Comparison of ENCODE assay signal across 9 mouse cellular contexts in the genomic region with DNA sequence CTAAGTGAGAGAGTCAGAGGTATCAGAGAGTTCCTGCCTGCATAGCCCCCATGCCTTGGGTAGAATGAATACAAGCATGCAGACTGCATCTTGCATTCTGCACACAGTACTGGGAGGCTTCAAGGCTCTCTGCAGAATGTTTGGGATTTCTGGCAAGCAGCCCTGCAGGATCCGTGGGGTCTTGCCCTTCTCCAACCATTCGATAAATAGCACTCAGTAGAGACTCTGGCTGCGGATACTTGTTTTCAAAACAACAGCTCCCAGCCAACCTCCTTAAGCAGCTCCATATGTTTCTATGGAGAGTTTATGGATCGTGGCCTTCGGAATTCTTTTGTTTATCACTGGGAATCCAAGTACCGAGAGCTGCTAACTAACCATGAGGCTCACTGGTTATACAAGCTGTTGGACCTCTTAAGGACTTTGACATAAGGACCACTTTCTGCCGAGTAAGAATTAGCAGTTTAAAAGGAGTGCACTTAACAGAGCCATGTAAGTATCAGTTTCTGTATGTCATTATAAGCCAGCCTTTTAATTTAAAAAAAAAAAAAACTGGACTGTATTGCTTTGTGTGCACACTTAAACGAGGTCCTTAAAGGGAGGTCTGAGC.
DNase-seq lines count a peak whose midpoint lies in the region; ATAC-seq lines count a peak whose summit lies in the region.
"Had no signal": no experiment of that assay in that cellular context is flagged by ENCODE, and none has a peak within 500 bp of the region (broad histone marks: within the 10 kb centered on the region; RNA-seq: fewer than 3 reads in every experiment).

No protein-coding gene starts in this region.

- H3K27ac ChIP-seq in hindbrain, embryonic 10.5 days = no peak overlapping the region
- no peak overlapping the region for H3K27ac ChIP-seq in hindbrain, embryonic 12.5 days

- no peak overlapping the region for H3K9ac ChIP-seq in hindbrain, embryonic 12.5 days

- 0 out of 2 replicates have a peak, but pooled peaks cover 3% of the 10 kb centered on the region for H3K9me3 ChIP-seq in hindbrain, embryonic 10.5 days
- H3K9me3 ChIP-seq in hindbrain, embryonic 12.5 days (replicated peaks) = no peaks in the 10 kb centered on the region; the same call in 1 of the 2 replicates

- WGBS in hindbrain, embryonic 10.5 days = 50% methylated on average over 8 of the region's 8 CpGs
- 60% methylated on average over 8 of the region's 8 CpGs for WGBS in hindbrain, embryonic 12.5 days

- H3K4me1 ChIP-seq in hindbrain, embryonic 10.5 days (replicated peaks) = peaks cover 13% of the 10 kb centered on the region; the same call in 1 of the 2 replicates
- H3K4me1 ChIP-seq in hindbrain, embryonic 12.5 days = peaks cover 10% of the 10 kb centered on the region; the same call in 1 of the 2 replicates

- H3K4me3 ChIP-seq in hindbrain, embryonic 10.5 days = no peak overlapping the region
- no peak overlapping the region for H3K4me3 ChIP-seq in hindbrain, embryonic 12.5 days

- no peak overlapping the region for H3K4me2 ChIP-seq in hindbrain, embryonic 12.5 days (replicated peaks)

- H3K27me3 ChIP-seq in hindbrain, embryonic 10.5 days (ENCODE audit: insufficient read depth, poor library complexity, severe bottlenecking) = no peaks in the 10 kb centered on the region
- H3K27me3 ChIP-seq in hindbrain, embryonic 12.5 days = no peaks in the 10 kb centered on the region

- DNase-seq in hindbrain, embryonic 10.5 days (ENCODE audit: low spot score) = peak; percentile 15
- peak; percentile 7 for DNase-seq in embryo, embryonic 9.5 days (ENCODE audit: extremely low spot score)
- peak; percentile 16 for DNase-seq in hindlimb bud, embryonic 11.5 days (ENCODE audit: extremely low spot score, low read depth, low spot score)
- peak; percentile 7 for DNase-seq in lung, postnatal 36 days
- no peak for DNase-seq in spleen, postnatal 14 days (ENCODE audit: low spot score in 2 of 2)
- no peak for DNase-seq in frontal cortex, postnatal 14 days (ENCODE audit: low spot score in 2 of 2)
- no peak for DNase-seq in cerebellum, postnatal 4 days (ENCODE audit: low spot score in 2 of 2)
- DNase-seq: liver had no signal

- no peak for ATAC-seq in hindbrain, embryonic 12.5 days (ENCODE audit: low FRiP score)

- no peaks in the 10 kb centered on the region for H3K36me3 ChIP-seq in hindbrain, embryonic 10.5 days
- no peaks in the 10 kb centered on the region for H3K36me3 ChIP-seq in hindbrain, embryonic 12.5 days

Comparison
In these comparisons a context has a peak if more than half of its experiments do, and no peak if none do; other contexts are left out.
1. DNase-seq: peak in hindbrain, embryonic 10.5 days (single experiment), embryo, embryonic 9.5 days (single experiment), hindlimb bud, embryonic 11.5 days (single experiment) and lung, postnatal 36 days (single experiment); none in spleen, postnatal 14 days (0 of 2), frontal cortex, postnatal 14 days (0 of 2) and cerebellum, postnatal 4 days (0 of 2).